Mouse (Mus musculus): ENCODE data around the gene Gm20219.

Gm20219 gene

GRCm38 (mm10) chr17:56554122-56554551 is at the start of gene Gm20219:
Gene Gm20219, minus strand, starts transcription at chr17:56554387.
- DNase-seq, result no peak

DNA sequence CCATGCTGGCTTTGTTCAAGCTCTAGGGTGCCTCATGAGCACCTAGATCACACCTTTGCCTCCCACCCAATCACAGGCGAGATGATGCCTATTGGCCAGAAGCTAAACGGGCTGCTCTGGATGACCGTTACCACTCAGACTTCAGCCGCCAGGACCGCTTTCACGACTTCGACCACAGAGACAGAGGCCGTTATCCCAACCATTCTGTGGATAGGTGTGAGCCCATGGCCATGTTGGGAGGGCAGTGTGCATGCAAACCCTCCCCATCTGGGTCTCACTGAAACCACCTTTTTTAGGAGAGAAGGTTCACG is 49.8 kb upstream of the Gm20219 start:
- no peak for DNase-seq

DNA sequence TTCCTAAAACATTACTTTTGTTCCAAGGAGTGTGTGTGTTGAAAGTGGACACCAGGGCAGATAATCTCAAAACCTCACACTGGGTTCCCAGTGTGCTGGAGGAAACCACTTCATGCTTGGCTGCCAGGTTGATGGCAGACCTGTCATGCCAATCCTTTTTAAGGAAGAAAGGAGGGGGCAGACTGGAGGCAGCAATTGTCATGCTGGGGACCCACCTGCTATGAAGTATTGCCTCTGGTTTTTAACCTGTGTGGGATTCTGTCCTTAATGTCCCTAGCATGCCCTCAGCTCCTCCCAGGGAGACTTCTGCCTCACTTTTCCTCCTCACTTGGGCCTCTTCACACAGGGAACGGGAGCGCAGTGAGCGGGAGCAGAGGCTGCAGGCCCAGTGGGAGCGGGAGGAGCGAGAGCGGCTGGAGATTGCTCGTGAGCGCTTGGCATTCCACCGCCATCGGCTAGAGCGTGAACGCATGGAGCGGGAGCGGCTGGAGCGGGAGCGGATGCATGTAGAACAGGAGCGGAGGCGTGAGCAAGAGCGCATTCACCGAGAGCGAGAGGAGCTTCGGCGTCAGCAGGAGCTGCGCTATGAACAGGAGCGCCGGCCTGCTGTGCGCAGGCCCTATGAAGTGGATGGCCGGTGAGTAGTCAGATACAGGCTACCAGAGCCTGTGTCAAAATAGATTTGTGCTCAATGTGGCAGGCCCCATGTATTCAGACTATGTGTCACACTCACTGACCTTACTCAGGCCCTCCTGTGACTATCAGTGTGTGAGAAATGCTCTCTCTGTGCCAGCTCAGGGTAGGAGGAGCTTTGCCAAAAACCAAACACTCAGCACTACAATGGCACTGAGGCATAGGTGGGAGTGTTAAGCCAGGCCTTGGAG is 49.2 kb upstream of the Gm20219 start:
- DNase-seq, result no peak

DNA sequence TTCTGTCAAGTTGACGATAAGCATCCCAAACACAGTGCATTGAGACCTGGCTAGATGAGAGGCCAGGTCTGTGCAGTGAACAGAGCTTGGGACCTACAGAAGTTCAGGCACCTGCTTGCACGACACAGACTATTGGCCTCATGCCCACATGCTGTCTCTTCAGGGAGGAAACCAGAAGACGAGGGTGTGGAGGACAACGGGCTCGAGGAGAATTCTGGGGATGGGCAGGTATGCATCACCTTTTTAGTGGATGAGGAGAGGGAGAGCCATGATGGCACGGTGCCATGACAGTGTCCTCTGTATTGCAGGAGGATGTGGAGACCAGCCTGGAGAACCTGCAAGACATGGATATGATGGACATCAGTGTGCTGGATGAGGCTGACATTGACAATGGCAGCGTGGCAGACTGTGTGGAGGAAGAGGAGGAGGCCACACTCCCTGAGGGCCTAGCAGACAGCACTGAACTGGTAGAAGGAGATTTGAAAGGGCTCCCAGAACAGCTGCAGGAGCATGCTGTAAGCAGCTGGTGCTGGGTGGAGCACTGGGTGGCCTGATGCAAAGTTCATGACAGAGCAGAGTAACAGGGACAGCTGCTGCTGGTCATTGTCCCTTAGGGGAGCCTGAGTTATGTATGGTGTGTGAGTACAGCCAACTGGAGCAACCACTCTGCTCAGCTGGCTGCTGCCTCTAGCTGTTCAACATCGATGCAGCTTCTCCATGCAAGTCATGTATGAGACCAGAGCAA is 39.5 kb upstream of the Gm20219 start:
- DNase-seq, result no peak

DNA sequence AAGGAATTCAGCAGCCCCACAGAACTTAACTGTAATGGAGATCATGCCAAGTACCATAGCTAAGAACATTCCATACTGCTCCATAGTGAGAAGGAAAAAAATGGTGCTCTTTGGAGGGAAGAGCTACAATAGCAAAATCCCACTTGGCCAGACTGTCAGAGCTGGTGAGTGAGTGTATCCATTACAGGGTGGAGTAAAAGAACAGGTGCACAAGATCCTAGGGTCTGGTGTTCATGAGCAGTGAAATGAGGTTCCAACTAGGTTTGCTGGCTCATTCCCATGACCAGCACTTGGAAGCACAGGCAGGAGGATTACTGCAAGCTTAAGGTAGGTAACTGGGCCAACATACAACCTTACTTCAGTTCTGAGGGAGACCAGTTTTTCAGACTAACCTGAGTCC is 38.4 kb upstream of the Gm20219 start:
- no peak for DNase-seq

DNA sequence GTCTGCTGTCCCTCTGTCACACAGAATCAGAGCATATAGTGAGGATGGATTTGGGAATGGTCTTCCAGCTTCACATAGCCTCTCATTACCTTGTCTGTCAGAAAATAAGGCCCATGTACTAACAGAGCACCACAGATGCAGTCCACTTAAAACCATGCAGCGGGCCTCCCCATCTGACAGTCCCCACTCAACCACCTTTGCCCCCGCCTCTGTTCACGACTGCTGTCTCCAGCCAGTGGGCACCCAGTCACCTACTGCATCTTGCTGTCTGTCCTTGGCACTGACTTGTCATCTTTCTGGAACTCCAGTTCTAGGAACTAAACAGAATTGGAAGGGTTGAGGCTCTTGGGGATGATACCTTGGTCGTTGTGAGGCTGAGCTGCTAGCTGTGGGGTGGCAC is 34.7 kb upstream of the Gm20219 start:
- DNase-seq, result no peak

GRCm38 (mm10) chr17:56587773-56588172 is 33.6 kb upstream of the Gm20219 start:
- DNase-seq, result no peak

DNA sequence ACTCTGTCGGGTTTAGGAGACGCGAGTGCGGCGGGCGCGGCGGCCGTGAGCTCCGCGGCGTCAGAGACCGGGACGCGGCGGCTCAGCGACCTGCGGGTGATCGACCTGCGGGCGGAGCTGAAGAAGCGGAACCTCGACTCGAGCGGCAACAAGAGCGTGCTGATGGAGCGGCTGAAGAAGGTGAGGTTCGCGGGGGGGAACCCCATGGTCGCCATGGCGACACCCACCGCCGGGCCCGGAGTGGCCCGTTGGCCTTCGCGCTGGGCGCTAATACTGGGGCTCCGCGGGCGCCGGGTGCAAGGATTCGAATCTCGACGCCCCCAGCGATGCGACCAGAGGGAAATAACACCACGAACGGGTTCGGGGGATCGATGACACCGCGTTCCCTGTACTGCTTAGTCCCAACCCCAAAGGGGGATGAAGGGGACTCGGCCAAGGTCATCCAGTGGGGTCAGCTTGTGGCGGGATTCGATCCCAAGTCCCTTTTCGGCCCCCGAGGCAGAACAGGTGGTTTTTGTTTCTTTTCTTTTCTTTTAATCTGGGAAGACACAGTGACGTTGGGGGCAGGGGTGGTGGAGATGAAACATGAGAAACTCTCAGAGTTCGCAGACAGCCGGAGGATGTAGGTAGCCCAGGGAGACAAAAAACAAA is 31.1 kb upstream of the Gm20219 start:
- DNase-seq, result no peak

GRCm38 (mm10) chr17:56584257-56585130 is 30.3 kb upstream of the Gm20219 start, which contains the start of the genes Safb2 and Safb:
Gene Safb2, minus strand, starts transcription at chr17:56584585.
Gene Safb, plus strand, starts transcription at chr17:56584825.
- DNase-seq, result peak; percentile 98

- DNase-seq, result no peak
Observed at GRCm38 (mm10) chr17:56583611-56584256, 29.5 kb upstream of the Gm20219 start.

DNA sequence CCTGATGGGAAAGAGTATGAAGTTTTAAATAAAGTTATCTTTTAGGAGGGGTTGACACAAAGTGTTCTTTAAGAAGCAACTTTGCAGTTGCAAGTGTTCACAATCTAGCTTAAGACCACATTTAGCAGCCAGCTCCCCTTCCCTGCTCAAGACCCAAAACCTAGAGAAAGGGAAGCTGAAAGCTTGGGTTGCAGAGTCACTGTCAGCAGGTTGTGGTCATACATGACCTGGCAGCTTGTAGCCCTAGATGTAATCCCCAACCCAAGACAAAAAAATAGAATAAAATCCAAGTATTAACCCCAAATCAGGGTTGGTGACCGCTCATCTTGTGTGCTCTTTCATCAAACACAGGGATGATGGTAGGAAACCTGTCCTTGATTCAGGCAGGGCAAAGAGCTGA is 28.9 kb upstream of the Gm20219 start:
- DNase-seq, result no peak

DNA sequence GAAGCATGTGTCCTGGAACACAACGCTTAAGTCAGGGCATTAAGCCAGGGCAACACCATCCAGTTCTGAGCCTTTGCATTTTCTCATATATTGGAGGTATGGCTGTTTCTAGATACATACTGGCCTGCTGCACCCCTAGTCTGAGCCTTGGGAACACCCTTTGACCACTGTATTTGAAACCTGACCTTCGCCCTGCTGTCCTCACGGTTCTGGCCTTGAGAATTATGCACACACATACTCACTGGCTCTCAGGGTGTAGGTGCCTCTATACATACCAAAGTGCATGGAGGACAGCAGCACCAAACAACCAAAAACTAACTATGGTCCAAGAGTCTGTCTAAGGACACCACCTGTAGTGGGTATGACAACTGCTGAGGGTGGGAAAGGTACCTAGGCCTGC is 18.8 kb upstream of the Gm20219 start:
- DNase-seq, result no peak

DNA sequence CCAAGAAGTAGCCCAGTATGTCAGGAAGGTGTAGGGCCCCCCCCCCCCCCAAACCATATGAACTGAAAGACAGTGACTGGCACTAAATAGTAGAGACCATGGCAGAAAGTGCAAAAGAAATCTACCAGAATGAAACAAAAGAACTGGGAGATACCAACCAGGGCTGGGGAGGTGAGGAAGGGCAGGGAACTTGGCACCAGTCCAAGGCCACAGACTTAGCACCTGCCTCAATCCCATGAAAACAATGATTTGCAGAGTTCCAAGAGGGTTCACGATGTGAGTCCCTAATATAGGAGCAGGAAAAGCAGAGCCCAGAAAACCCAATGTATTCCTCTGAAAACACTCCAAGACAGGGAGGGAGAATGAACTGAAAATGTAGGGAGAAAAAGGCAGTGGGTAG is 18.0 kb upstream of the Gm20219 start:
- DNase-seq, result no peak

DNA sequence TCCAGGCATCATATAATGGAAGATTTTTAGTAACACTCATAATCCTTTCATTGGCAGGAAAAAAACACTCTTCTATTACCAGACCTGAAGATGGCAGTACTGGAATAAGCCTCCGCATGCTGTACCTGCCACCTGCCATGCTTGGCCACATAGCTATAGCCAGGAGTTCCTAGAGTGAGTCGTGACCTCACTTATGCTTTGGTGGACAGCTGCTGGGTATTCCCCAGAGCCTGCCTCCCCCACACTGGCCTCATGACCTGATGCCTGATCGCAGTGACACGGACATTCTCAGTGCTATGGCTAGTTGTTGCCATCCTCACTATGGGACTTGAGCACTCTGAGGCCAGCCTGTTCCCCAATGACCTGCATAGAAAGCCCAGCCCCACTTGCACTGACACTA is 16.1 kb upstream of the Gm20219 start:
- DNase-seq, result no peak

DNA sequence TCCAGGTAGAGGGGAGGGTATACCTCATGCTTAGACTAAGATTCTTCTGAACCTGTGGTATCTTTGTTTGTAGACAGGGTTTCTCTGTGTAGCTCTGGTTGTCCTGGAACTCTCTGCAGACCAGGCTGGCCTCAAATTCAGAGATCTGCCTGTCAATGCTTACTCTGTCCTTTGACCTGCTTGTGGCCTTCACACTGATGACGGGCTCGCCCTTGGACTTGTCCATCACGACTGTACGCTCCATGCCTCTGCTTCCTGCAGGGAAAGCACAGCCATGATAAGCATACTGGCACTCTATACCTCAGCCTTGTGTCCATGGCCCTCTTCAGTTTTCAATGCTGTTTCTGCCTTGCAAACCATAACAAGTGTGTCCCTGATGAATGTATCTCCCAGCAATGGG is 13.2 kb upstream of the Gm20219 start:
- no peak for DNase-seq

GRCm38 (mm10) chr17:56566918-56567317 is 12.7 kb upstream of the Gm20219 start:
- DNase-seq, result no peak

DNA sequence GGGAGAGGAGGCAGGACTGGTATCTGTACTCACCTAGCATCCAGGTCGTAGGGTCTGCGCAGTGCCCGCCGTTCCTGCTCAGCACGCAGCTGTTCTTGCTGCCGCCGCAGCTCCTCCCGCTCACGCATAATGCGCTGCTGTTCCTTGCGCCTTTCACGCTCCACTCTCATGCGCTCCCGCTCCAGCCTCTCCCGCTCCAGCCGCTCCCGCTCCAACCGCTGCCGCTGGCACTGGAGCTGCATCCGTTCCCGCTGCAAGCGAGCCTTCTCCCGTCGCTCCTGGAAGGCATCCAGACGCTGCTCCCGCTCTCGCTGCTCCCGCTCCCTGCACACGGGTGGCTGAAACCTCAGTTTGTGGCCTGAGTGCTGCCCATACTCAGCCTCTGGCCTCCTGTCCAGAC is 12.1 kb upstream of the Gm20219 start:
- no peak for DNase-seq

GRCm38 (mm10) chr17:56561866-56562265 is 7.7 kb upstream of the Gm20219 start:
- no peak for DNase-seq

DNA sequence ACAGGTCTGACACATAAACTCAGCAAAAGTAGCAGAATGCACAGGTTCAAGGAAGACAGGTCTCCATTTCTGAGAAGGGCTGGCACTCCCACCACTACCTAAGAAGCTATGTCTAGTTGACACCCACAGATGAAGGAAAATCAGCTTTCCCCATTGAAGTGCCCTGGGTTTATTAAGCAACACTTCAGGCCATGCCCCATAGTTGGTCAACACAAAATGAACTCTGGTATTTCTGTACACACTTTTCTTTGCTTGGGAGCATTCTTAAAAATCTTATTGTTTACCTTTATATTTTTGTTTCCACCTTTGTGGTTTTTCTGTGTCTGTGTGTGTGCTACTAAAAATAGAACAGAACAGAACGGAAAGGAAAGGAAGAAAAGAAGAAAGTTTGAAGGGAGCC is 5.9 kb upstream of the Gm20219 start:
- no peak for DNase-seq

DNA sequence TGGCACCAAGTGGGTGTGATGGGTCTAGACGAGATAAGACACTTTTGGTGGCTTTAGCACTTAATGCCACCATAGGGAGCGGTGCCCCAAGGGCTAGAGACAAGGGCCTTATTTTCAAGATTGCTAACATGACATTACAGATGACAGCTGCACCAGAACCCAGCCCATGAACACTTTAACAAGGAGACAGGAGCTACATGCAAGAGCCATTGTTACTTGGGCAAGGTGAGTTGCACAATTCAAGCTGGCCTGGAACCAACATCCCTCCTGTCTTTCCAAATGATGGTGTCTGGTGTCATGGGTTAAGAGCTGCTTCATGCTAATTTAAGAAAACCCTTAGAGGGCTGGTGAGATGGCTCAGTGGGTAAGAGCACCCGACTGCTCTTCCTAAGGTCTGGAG is 5.2 kb upstream of the Gm20219 start:
- DNase-seq, result no peak

DNA sequence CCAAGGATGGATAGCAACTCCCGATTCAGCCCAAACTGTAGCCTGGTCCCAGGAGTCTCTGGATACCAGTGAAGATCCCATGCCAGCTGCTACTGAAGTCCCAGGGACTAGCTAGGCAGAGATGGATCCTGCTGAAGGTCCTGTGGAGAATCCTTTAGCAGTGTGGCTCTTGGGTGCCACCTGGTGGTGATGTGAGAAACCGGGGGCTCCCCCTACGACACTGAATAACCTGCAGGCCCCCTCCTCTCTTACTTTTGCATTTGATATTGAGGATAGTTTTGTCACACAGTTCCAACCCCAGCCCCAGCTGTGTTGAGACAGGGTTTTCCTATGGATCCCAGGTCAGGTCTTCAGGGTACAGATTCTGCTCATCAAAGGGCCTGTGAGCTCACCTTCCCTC is 4.3 kb upstream of the Gm20219 start:
- peak; percentile 66 for DNase-seq

- peak; percentile 71 for DNase-seq
Observed at GRCm38 (mm10) chr17:56552781-56553363, 1.3 kb downstream of the Gm20219 start.
